Mouse (Mus musculus) stomach, embryonic 15.5 days (tissue): ENCODE measurements around the gene Cdc42ep4. TPM values are rescaled to one million over a fixed set of nuclear protein-coding genes. Genes with fewer than 3 reads are reported as not detected.
A peak's percentile ranks its signal among the peaks of the same experiment; 100 is the strongest.

ENCODE experiments used
- ATAC-seq: fragments of 200-750 bp; cut with Nextera tagmentation; 2 replicates; pipeline ENCODE4 v1.8.0; 2017; ENCODE audit warnings: low read depth, moderate number of reproducible peaks, moderate TSS enrichment; ENCODE audit not compliant: insufficient read depth, low FRiP score
- H3K27ac ChIP-seq: fragments of 300-500 bp; sonication (generic); 2 replicates; pipeline ENCODE4 v1.5.1; 2015; ENCODE audit warnings: mild to moderate bottlenecking, inconsistent platforms
- H3K27me3 ChIP-seq: fragments of 300-500 bp; sonication (generic); replicated peaks from 2 replicates; pipeline ENCODE4 v1.6.1; 2015; ENCODE audit warnings: inconsistent platforms
- H3K36me3 ChIP-seq: fragments of 300-500 bp; sonication (generic); 2 replicates; pipeline ENCODE4 v1.6.1; 2015; ENCODE audit warnings: inconsistent platforms
- H3K4me1 ChIP-seq: fragments of 300-500 bp; sonication (generic); 2 replicates; pipeline ENCODE4 v1.6.1; 2015; ENCODE audit warnings: inconsistent platforms
- H3K4me2 ChIP-seq: fragments of 300-500 bp; sonication (generic); 2 replicates; pipeline ENCODE4 v1.6.1; 2015; ENCODE audit warnings: mild to moderate bottlenecking, inconsistent platforms
- H3K4me3 ChIP-seq: fragments of 300-500 bp; sonication (generic); replicated peaks from 2 replicates; pipeline ENCODE4 v1.5.1; 2015; ENCODE audit warnings: inconsistent platforms
- H3K9ac ChIP-seq: fragments of 300-500 bp; sonication (generic); 2 replicates; pipeline ENCODE4 v1.6.1; 2015; ENCODE audit warnings: inconsistent platforms
- H3K9me3 ChIP-seq: fragments of 300-500 bp; sonication (generic); 2 replicates; pipeline ENCODE4 v1.6.1; 2016; ENCODE audit warnings: inconsistent platforms
- WGBS: fragments of 180-500 bp; shearing (Covaris S2); methylation state at CpG from one replicate; pipeline ENCODE4 v1.1.7; 2015; 5-methylcytosine and 5-hydroxymethylcytosine counted together
- polyA plus RNA-seq: library from polyadenylated mRNA; unstranded; fragments of >200 nt; fragmentation: Nextera tagmentation; extraction: Ambion mirVana; gene quantifications from 2 replicates; pipeline ENCODE4 v1.2.1, GENCODE M21; 2015

Gene Cdc42ep4
- polyA plus RNA-seq, 1 experiment from 2014 or later: 51.6 TPM

GRCm38 (mm10) chr11:113755878-113756277 lies 4.2 kb upstream of the Cdc42ep4 start:
- no peaks in the 10 kb centered on the region for H3K36me3 ChIP-seq
- WGBS: 68% methylated on average over 14 of the region's 14 CpGs
- H3K4me3 ChIP-seq: no peak overlapping the region
- no peak for ATAC-seq
- no peak overlapping the region for H3K4me2 ChIP-seq
- no peaks in the 10 kb centered on the region for H3K9me3 ChIP-seq
- peaks cover 9% of the 10 kb centered on the region for H3K4me1 ChIP-seq
- no peaks in the 10 kb centered on the region for H3K27me3 ChIP-seq
- H3K27ac ChIP-seq: peak overlapping the region; percentile 78
- H3K9ac ChIP-seq: no peak overlapping the region

GRCm38 (mm10) chr11:113754845-113755244 lies 3.2 kb upstream of the Cdc42ep4 start:
- H3K36me3 ChIP-seq: no peaks in the 10 kb centered on the region
- H3K27ac ChIP-seq: peak overlapping the region; percentile 78
- peaks cover 9% of the 10 kb centered on the region for H3K4me1 ChIP-seq
- WGBS: 58% methylated on average over 9 of the region's 9 CpGs
- no peaks in the 10 kb centered on the region for H3K9me3 ChIP-seq
- no peak overlapping the region for H3K4me3 ChIP-seq
- no peak for ATAC-seq
- no peak overlapping the region for H3K9ac ChIP-seq
- no peak overlapping the region for H3K4me2 ChIP-seq
- no peaks in the 10 kb centered on the region for H3K27me3 ChIP-seq

GRCm38 (mm10) chr11:113752685-113753430 lies 1.2 kb upstream of the Cdc42ep4 start:
- no peak for ATAC-seq
- Histone ChIP-seq H3K4me3 (peak overlapping the region; percentile 90; the same call in 1 of the 2 replicates), H3K27ac (no peak overlapping the region; the same call in 1 of the 2 replicates), H3K36me3 (no peaks in the 10 kb centered on the region), H3K4me2 (peak overlapping the region; percentile 84), H3K4me1 (peaks cover 23% of the 10 kb centered on the region), H3K9me3 (no peaks in the 10 kb centered on the region), H3K9ac (no peak overlapping the region), H3K27me3 (no peaks in the 10 kb centered on the region)
- WGBS: 96% methylated on average over 10 of the region's 10 CpGs

GRCm38 (mm10) chr11:113752158-113752661 lies 529 bp upstream of the Cdc42ep4 start:
- peak overlapping the region; percentile 35 for H3K9ac ChIP-seq
- ATAC-seq: no peak
- H3K9me3 ChIP-seq: no peaks in the 10 kb centered on the region
- peak overlapping the region; percentile 90 for H3K4me3 ChIP-seq
- H3K4me2 ChIP-seq: peak overlapping the region; percentile 84
- WGBS: 17% methylated on average over 15 of the region's 15 CpGs
- H3K27ac ChIP-seq: peak overlapping the region; percentile 98
- H3K36me3 ChIP-seq: no peaks in the 10 kb centered on the region
- H3K27me3 ChIP-seq: no peaks in the 10 kb centered on the region
- H3K4me1 ChIP-seq: peaks cover 30% of the 10 kb centered on the region

GRCm38 (mm10) chr11:113750571-113751483 lies 854 bp downstream of the Cdc42ep4 start:
- H3K27me3 ChIP-seq: no peaks in the 10 kb centered on the region
- H3K9me3 ChIP-seq: no peaks in the 10 kb centered on the region
- 0 out of 2 replicates have a peak, but pooled peaks cover 5% of the 10 kb centered on the region for H3K36me3 ChIP-seq
- peak overlapping the region; percentile 96 for H3K9ac ChIP-seq
- H3K4me3 ChIP-seq: peak overlapping the region; percentile 90
- under 1% methylated on average over 66 of the region's 67 CpGs for WGBS
- ATAC-seq: peak; percentile 57
- peak overlapping the region; percentile 84 for H3K4me2 ChIP-seq
- peak overlapping the region; percentile 98 for H3K27ac ChIP-seq
- peaks cover 37% of the 10 kb centered on the region for H3K4me1 ChIP-seq

- 2% methylated on average over 9 of the region's 9 CpGs for WGBS
- Histone ChIP-seq H3K27ac (peak overlapping the region; percentile 98), H3K4me3 (peak overlapping the region; percentile 90), H3K4me1 (peaks cover 37% of the 10 kb centered on the region), H3K4me2 (peak overlapping the region; percentile 84), H3K36me3 (0 out of 2 replicates have a peak, but pooled peaks cover 7% of the 10 kb centered on the region), H3K9ac (peak overlapping the region; percentile 96), H3K27me3 (no peaks in the 10 kb centered on the region), H3K9me3 (no peaks in the 10 kb centered on the region)
- peak; percentile 68 for ATAC-seq
Measured at GRCm38 (mm10) chr11:113749749-113750351, 1.8 kb downstream of the Cdc42ep4 start.

- no peak for ATAC-seq
- Histone ChIP-seq H3K9ac (peak overlapping the region; percentile 96), H3K27me3 (no peaks in the 10 kb centered on the region), H3K36me3 (0 out of 2 replicates have a peak, but pooled peaks cover 7% of the 10 kb centered on the region), H3K4me1 (peaks cover 37% of the 10 kb centered on the region), H3K4me2 (peak overlapping the region; percentile 84), H3K4me3 (peak overlapping the region; percentile 90), H3K9me3 (no peaks in the 10 kb centered on the region), H3K27ac (peak overlapping the region; percentile 98)
- WGBS: 9% methylated on average over 21 of the region's 21 CpGs
Measured at GRCm38 (mm10) chr11:113748797-113749521, 2.7 kb downstream of the Cdc42ep4 start.

GRCm38 (mm10) chr11:113747725-113748380 lies 3.8 kb downstream of the Cdc42ep4 start:
- no peak for ATAC-seq

GRCm38 (mm10) chr11:113747056-113747455 lies 4.6 kb downstream of the Cdc42ep4 start:
- no peak overlapping the region for H3K9ac ChIP-seq
- WGBS: 42% methylated on average over 16 of the region's 16 CpGs
- peak overlapping the region; percentile 18; the same call in 1 of the 2 replicates for H3K4me3 ChIP-seq
- H3K36me3 ChIP-seq: 0 out of 2 replicates have a peak, but pooled peaks cover 23% of the 10 kb centered on the region
- H3K27ac ChIP-seq: peak overlapping the region; percentile 52
- no peak for ATAC-seq
- peaks cover 32% of the 10 kb centered on the region for H3K4me1 ChIP-seq
- H3K27me3 ChIP-seq: no peaks in the 10 kb centered on the region
- no peaks in the 10 kb centered on the region for H3K9me3 ChIP-seq
- H3K4me2 ChIP-seq: peak overlapping the region; percentile 84

More at GRCm38 (mm10) chr11:113747725-113748380, 3.8 kb downstream of the Cdc42ep4 start:
- Histone ChIP-seq H3K36me3 (0 out of 2 replicates have a peak, but pooled peaks cover 15% of the 10 kb centered on the region), H3K9ac (no peak overlapping the region), H3K4me2 (peak overlapping the region; percentile 84), H3K4me1 (peaks cover 37% of the 10 kb centered on the region), H3K9me3 (no peaks in the 10 kb centered on the region), H3K4me3 (peak overlapping the region; percentile 90; the same call in 1 of the 2 replicates), H3K27ac (peak overlapping the region; percentile 52; the same call in 1 of the 2 replicates), H3K27me3 (no peaks in the 10 kb centered on the region)
- 69% methylated on average over 11 of the region's 11 CpGs for WGBS

- no peak overlapping the region for H3K27ac ChIP-seq
- H3K27me3 ChIP-seq: no peaks in the 10 kb centered on the region
- 64% methylated on average over 4 of the region's 4 CpGs for WGBS
- H3K9ac ChIP-seq: no peak overlapping the region
- ATAC-seq: no peak
- H3K36me3 ChIP-seq: 0 out of 2 replicates have a peak, but pooled peaks cover 23% of the 10 kb centered on the region
- no peak overlapping the region for H3K4me3 ChIP-seq
- H3K9me3 ChIP-seq: no peaks in the 10 kb centered on the region
- H3K4me1 ChIP-seq: peaks cover 29% of the 10 kb centered on the region
- no peak overlapping the region for H3K4me2 ChIP-seq
Measured at GRCm38 (mm10) chr11:113745961-113746360, 5.7 kb downstream of the Cdc42ep4 start.
